Mouse (Mus musculus) monocyte, adult 2 months (primary cell): ENCODE results near the gene Ltbp1.

Experiments
- DNase-seq, 2 experiments: peaks; one replicate each; pipeline ENCODE4 v3.0.0; 2022; ENCODE audit warnings: low spot score in 2 of 2, low read depth in 1 of 2

Ltbp1 gene

DNA sequence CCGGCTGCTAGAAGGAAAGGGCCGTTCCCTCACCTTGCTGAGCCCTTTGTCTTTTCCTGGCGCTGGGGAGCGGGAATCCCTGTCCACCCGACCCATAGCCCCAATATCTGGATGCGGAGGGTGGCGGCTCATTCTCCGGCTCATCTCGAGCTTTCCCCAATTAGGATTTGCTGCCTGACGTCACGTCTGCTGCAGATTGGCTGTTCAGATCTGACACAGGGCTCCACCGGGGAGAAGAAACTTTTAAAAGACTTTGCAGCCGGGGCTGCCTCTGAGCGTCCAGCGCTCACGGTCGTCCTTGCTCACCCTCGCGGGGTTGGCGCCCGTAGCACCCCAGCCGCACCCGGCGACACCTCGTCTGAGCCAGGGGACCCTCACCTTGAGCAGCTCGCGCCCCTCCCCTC lies at the start of gene Ltbp1:
Gene Ltbp1, plus strand, starts transcription at position 288 of the 404 bp plus-strand sequence.
- no peak for DNase-seq

DNA sequence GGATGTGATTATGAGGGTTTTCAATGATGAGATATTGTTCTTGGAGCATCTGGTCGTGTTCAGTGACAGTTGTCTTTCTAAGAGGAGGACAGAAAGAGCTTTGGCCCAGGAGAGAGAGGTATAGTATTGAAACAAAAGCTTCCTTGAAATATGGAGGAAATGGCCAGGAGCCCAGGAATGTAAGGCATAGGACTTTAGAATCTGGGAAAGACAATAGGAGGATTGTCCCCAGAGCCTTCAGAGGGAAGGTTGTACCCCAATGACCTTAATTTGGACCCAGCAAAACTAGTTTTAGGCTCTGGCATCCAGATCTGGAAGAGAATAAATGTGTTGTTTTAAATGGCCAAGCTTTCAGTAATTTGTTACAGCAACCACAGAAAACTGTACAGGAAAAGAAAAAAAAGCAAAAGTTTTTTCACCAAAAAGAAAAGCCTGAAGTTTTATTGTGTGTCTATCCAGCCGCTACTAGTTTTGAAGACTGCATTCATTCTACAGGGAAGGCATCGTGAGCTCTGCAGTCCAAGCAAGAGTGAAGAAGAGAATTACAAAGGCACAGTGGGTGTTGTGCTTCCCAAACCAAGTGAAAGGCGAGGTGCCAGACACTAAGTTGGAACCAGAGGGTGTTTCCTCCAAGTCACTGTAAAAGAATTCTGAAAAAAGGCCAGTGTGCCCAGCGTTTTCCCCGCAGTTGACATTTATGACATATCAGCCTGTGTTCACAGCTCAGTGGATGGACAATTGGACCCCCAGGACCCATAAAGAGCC lies 45.7 kb upstream of the Ltbp1 start:
- DNase-seq: no peak

DNA sequence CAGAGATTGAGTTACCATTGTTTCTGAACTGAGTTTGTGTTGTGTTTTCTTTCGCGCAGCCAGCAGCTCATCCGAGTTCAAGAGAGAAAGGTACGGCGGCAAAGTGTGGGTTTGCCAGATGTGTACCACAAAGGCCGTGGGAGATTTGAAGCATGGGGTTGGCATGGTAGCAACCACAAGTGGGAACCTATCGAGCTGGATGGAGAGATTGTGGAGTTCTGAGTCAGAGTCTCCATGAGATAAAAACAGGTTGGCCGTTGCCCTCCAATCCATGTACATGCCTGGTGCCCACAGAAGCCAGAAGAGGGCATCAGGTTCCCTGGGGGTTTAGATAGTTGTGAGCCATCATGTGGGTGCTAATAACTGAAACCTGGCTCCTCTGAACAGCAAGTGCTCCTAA lies 42.1 kb upstream of the Ltbp1 start:
- no peak for DNase-seq

DNA sequence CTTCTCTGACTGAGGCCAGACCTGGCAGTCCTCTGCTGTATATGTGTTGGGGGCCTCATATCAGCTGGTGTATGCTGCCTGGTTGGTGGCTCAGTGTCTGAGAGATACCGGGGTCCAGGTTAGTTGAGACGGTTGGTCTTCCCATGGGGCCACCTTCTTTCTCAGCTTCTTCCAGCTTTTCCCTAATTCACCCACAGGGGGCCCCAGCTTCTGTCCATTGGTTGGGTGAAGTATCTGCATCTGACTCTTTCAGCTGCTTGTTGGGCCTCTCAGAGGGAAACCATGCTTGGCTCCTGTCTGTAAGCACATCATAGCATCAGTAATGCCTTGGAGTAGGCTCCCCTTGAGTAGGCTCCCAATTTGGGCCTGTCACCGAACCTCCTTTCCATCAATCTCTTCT lies 41.5 kb upstream of the Ltbp1 start:
- DNase-seq: no peak

DNA sequence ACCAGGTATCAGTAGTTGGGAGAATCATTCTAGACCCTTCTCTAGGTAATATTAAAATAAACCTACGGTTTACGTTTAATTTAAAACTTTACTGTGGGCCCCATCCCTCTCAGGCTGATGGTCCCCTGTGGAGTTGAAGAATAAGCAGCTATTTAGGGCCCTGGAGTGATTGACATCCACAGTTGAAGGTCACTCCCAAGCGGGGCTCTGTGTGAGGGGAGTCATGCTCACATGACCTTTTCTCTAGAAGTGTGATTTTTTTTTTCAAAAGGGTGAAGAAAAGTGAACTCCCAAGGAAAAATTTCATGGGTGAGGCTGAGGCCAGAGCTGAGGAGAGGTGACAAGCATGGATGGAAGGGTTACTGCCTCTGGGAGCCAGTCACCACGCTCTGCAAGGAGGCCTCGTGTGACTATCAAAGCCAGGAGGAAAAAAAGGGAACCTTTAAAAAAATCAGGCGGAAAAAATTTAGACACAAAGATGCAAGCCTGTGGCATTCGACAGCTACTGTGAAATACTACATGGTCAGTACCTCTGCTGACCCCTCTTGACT lies 38.0 kb upstream of the Ltbp1 start:
- no peak for DNase-seq

DNA sequence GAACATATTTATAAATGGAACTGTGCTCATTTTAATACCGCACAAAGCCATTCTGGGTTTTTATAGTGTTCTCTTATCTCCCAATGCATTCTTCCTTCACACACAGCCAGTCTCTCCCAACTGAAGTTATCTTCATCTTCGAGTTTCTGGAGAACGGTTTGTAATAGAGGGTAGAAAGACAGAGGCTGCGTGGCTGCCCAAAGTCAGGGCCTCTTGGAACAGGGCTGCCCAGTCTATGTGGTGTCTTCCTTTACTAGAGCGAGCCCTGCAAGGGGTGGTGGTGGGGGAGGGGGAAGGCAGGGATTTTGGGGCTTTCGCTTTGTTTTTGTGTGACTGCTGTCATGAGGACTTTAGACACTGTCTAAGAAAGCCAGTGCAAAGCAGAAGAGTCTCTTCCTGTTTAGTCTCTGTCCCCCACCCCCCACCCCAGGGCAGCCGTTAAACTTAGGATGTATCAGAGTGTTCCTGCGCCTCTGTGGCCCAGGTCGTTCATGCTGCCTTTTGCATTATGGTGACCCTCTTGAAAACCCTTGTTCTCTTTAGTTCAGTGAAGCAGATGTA lies 37.1 kb upstream of the Ltbp1 start:
- no peak for DNase-seq

DNA sequence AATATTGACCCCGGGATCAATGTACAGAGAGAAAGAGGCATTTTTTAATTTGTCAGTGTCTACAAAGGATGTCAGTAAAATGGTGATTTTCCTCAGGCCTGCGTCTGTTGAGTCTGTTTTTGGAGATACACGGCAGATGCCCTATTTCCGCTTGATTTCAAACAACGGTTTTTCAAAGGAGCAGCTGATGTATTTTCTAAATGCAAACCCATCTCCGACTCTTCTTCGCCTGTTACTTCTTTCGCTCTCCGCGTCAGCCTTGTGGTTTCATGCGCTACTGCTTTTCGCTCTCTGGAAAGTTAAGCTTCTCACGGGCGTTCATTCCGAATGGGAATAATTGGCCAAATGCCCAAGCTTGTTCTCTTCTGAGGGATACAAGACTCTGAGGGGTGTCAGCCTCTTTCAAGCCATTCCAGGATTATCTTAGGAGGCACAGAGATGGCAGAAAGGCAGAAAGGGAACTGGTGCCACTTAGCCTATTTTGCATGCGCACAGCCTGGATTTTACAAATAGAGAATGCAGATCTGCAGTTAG lies 36.6 kb upstream of the Ltbp1 start:
- no peak for DNase-seq

DNA sequence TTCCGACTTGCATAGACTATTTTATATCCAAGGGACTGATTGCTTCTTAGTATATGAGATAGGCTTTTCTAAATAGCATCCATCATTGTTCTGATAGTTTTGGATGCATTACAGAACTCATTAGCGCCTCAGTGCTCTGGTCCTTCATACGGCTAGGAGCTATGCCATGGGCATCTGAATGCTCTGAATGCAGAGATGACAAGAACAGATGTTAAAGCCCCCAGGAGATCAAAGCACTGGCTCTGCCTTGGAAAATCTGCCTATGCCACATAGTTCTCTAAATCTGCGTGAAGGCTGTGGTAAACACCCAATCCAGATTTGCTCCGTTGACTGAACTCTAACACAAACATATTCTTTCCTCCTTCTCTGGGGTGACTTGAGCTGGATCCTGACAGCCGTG lies 30.2 kb upstream of the Ltbp1 start:
- no peak for DNase-seq

DNA sequence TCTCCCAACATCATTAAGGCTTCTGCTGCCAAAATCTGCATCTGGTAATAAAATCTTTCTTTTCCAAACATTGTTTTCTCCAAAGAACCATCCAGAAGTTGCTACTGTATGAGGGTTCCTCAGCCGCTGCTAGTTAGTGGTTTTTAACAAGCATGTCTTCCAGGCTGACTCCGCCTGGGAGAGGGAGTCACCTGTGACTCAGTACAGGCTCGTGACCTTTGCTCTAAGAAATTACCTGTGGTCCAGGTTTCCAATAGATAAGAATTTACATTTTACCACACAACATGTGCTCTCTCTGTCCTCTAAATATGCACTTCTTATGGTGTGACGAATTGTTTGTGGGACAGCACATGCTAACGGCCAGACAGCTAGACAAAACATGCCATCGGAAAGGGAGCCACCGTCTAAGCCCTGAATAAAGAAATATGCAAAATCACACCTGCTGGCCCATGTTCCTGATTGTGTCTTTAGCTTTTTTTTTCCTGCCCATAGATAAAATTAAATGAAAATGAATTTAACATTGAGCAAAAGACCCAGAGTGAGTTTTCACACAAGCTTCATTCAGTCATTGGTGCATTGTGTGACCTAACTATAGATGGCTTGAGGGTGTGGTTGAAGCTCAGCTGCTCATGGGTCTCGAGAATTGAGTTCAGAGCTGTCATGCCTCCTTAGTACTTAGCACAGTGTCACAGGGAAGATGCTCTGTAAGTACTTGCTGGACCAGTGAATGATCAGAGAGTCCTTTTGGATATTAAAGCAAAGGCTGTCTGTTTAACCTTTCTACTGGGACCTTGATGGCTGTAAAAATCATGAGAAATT lies 29.0 kb upstream of the Ltbp1 start:
- DNase-seq: no peak

DNA sequence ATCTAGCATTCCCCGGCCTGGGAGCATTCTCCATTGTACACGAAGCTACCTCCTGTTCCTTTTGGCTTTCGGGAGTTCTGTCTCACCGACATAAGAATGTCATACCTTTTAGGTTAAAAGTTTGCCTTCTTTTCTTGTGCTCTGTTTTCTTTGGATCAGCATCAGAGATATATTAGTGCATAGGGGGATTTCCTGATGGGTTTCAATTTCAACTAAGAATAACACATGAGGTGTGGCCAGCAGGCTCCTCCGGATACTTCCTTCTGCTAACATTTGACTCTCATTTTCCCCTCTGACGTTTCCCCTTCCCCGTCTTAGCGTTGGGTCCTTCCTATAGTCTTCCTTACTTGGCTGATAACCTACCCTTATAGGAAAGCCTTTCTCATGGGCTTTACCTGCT lies 25.6 kb upstream of the Ltbp1 start:
- no peak for DNase-seq

DNA sequence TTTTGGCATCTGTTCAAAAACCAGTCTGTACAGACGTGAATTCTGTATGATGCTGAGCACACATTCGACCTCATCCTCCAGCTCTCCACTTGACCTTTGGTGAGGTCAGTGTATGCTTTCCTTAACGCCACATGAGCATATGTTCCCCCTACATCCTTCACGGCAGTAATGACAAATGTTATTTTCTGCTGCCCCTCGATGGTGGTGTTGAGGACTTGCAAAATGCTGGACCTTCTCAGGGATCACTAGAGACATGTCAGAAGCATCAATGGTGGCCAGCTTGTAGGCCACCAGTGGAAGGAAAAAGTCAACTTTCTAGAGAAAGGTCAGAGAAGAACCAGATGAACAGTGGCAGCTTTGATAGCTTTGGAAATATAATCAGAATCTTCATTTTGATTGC lies 23.7 kb upstream of the Ltbp1 start:
- DNase-seq: no peak

DNA sequence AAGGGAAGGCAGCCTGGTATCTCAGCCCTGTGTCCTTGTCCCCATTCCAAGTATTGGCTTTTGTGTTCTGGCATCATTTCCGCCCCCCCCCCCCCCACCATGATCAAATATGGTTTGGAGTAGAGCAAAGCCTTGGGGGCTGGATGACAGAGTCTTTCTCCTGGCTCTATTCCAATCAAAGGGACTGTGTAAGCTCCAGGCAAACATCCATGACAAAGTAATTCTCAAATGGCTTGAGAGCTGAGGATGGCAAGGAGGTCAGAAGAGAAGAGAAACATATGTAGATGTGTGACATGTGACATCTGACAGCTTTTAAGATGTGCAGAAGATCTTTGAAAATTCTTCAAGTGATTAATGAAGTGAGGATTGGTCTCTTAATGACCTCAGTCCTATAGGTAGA lies 22.5 kb upstream of the Ltbp1 start:
- no peak for DNase-seq

DNA sequence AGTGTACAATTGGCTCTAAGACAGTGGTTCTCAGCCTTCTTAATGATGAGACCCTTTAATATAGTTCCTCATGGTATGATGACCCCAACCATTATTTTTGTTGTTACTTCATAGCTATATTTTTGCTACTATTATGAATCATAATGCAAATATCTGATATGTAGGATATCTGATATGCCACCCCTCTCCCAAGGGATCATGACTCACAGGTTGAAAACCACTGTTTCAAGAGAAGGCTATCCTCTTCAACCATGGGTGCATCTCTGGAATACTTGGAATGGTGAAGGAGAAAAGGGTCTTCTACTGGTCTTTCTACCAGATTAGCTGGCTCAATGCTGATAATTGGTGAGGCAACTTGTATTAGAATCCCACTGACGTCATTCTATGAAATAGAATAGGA lies 21.3 kb upstream of the Ltbp1 start:
- no peak for DNase-seq

DNA sequence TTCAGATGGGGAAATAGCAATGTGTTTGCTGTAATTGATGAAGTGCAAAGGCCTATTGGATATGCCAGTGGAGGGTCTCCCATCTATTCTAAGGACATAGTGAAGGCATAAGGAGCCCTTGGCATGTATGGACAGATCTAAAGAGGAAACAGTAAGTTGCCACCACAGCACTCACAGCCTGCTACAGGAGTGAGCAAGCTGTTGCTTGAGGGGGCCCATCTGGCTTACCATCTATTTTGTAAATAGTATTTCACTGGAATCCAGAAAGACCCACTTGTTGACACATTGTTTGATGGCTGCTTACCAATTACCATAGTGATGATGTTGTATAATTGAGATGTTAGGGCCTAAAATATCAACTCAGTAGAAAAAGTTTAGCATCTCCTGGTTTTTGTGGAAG lies 20.7 kb upstream of the Ltbp1 start:
- no peak for DNase-seq

DNA sequence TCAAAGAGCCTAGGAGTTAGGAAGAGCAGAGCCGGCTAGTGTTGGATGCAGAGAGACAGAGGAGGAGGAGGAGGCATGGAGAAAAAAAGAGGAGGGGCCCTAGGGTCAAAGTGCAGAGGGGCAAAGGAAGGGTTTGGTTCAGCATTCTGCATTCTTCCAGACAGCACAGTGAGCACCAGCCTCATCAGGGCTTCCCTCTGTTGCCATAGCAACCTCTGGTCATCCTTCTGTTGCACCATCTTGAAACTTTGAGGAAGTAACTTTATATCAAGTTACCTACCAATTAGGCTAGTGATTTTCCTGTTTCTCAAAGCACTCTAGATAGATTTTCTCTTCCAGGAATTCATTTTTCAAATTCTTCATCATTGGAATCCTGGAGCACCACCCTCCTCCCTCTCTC lies 18.3 kb upstream of the Ltbp1 start:
- no peak for DNase-seq

DNA sequence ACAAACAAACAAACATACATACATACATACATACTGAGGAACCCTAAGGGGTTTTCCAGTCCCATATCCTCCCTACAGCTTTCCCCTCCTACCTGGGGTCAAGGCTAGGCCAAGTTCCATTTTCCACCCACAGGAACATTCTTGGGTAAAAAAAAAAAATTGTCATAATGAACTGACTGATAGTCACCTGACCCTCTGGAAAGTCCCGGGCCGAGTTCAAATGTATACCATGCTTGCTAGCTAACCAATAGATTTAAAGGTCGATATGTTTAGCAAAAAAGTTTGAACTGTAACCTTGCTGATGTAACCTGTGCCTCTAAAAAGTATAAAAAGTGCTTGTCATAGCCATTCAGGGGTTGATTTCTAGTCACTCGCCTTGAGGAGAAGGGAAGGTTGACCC lies 15.7 kb upstream of the Ltbp1 start:
- no peak for DNase-seq

DNA sequence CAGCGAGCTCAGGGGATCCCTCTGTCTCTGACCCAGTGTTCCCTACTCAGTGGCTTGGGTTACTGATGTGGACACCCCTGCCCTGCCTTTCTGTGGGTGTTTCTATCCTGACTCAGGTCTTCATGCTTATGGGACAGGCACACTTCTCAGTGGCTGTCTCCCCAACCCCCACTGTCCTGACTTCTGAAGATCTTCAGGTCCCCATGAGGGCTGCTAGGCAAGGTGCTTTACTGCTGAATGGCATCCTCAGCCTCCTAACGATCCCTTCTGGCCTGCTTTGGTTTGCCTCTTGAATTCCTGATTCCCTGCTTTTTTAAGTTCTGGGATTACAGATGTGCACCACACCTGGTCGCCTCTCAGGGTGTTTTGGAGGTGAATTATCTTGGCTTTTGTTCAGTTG lies 14.8 kb upstream of the Ltbp1 start:
- DNase-seq: no peak

DNA sequence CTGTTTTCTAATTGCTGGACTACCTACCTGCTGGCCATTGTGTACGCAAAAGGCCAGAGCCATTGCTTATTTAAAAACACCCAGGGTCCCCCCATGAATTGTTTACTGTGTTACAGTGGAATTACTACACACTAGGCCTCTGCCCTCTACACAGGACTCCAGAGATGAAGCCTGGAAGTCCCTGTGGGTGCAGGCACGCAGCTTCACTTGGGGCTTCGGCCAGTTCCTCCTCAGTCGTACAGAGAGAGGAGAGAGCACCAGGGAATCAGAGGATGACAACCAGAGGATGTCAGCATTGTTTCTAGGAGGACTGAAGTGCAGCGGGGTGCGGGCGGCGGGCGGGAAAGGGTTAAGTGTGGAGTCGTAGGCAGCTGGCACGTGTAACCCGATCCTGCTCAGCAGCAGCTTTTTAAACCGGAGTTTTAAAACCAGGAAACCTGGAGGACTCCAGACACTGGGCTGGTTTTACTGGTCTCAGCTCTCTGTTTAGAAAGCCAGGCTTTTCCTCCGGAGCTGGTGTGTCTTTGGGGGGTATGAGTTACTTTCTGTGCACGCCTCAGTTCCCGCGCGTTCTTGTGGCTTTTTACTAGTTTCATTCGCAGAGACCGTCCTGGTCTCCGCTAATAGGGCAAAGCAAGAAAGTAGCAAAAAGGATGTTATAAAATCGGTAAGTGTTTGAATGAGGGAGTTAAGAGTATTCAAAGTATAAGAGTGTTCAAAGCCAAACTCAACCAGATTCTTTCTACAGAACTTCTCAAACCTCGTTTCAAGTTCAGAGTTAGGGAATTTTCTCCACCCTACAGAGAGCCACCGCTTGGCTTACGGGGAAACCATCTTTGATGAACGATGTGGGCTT lies 11.4 kb upstream of the Ltbp1 start:
- no peak for DNase-seq

DNA sequence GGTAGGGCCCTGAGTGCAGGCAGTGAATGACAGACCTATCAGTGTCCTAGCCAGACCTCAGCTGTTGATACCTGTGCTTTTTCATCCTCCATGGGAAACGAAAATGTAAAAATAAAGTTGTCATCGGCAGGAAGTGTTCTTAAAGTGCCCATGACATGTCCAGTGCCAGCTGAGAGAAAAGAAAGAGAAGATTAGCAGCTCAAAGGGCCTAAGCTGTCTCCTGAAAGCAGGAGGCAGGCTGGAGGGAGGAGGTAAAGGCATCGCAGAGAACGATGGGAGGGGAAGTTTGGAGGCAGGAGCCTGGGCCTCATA lies 10.8 kb upstream of the Ltbp1 start:
- no peak for DNase-seq

DNA sequence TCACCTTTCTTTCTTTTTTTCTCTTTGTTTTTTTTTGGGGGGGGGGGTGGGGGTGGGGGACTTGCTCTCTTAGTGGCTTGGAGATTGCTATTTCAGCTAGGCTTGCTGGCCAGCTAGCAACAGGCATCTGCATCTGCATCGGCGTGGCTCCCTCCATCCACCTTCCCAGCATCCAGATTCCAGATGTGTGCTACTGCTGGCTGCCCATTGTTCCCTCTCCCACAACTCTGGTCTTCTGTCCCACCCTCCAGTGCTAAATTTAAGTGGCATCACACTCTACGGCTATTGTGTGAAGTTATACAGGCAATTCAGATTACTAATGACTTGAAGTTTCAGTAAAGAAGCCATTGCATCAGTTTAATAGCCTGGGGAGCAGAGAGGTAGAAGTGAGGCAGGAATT lies 10.1 kb upstream of the Ltbp1 start:
- DNase-seq: no peak

DNA sequence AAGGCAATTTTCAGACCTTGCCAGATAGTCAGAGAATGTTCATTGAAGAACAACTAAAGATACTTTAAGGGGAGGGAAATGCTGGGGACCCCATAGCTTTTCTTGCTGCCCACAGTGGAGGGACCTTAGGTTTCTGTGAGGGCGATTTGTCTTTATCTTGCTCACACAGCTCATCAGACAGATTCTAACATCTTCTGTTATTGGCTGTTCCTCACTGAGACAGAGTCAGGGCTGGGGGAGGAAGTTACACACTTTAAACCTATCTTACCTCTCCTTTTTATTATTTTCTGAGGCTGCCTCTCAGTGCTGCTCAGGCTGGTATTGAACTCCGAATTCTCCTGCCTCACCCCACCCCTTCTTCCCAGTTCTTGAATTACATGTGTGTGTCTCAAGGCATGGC lies 5.3 kb upstream of the Ltbp1 start:
- no peak for DNase-seq
